Mouse (Mus musculus): ENCODE measurements around the gene Gm44579. TPM values are rescaled to one million over a fixed set of nuclear protein-coding genes. Genes with fewer than 3 reads are reported as not detected.

The Gm44579 gene
- polyA plus RNA-seq, 1 experiment from 2014 or later, result not detected

DNA sequence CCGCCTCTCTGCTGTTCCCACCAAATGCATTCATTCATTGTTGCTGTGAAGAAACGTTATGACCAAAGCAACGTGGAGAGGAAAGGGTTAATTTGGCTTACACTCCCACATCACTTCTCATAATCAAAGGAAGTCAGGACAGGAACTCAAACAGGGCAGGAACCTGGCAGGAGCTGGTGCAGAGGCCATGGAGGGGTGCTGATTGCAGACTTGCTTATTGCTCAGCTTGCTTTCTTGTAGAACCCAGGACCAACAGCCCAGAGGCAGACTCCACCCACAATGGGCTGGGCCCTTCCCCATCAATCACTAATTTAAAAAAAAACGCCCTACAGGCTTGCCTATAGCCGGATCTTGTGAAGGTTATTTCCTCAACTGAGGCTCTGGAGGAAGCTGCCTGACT is 6.6 kb downstream of the Gm44579 start:
- Histone ChIP-seq H3K9ac (ENCODE audit: low read depth, low read length) (no peak overlapping the region), H3K9me3 (ENCODE audit: control insufficient read depth, low read length) (no peaks in the 10 kb centered on the region), H3K27ac (ENCODE audit: low read depth, low read length) (no peak overlapping the region), H3K4me2 (replicated peaks; ENCODE audit: low read depth, low read length) (no peak overlapping the region), H3K27me3 (ENCODE audit: control insufficient read depth, insufficient read depth, low read length) (no peaks in the 10 kb centered on the region), H3K36me3 (ENCODE audit: control insufficient read depth, insufficient read depth, low read length) (no peaks in the 10 kb centered on the region), H3K4me3 (ENCODE audit: low read length) (no peak overlapping the region), H3K4me1 (ENCODE audit: control insufficient read depth, insufficient read depth, low read length) (no peaks in the 10 kb centered on the region)
- 69% methylated on average over 5 of the region's 5 CpGs for WGBS
- no peak for ATAC-seq (ENCODE audit: low FRiP score, low TSS enrichment)

DNA sequence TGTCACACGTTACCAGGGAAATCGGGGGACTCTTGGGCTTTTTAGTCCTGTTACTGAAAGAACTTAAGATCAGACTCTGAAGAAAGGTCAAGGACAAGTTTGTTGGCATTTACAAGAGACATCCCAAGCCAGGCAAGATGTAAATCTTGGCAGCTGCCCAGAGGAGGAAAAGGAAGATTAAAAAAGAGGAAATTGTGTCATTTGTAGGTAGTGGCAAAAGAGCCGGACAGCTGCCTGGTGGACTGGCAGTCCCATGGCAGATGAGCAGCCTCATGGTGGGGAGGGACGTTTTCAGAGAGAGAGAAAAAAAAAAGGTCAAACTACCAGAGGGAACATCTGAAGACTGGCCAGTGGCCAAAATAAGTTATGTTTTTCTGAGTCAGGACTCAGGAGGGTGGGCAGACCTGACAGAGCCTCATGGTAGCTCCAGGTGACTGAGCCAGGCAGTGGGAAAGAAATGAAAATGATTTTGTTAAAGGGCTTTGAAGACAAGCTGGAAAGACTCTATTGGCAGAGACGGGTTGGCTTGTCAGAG is 7.4 kb downstream of the Gm44579 start:
- no peak overlapping the region for H3K27ac ChIP-seq (ENCODE audit: low read depth, low read length)
- H3K36me3 ChIP-seq (ENCODE audit: control insufficient read depth, insufficient read depth, low read length), result no peaks in the 10 kb centered on the region
- H3K27me3 ChIP-seq (ENCODE audit: control insufficient read depth, insufficient read depth, low read length), result no peaks in the 10 kb centered on the region
- no peaks in the 10 kb centered on the region for H3K4me1 ChIP-seq (ENCODE audit: control insufficient read depth, insufficient read depth, low read length)
- ATAC-seq (ENCODE audit: low FRiP score, low TSS enrichment), result no peak
- 69% methylated on average over 5 of the region's 5 CpGs for WGBS
- H3K9me3 ChIP-seq (ENCODE audit: control insufficient read depth, low read length), result no peaks in the 10 kb centered on the region
- H3K9ac ChIP-seq (ENCODE audit: low read depth, low read length), result no peak overlapping the region
- no peak overlapping the region for H3K4me3 ChIP-seq (ENCODE audit: low read length)
- no peak overlapping the region for H3K4me2 ChIP-seq (replicated peaks; ENCODE audit: low read depth, low read length)

DNA sequence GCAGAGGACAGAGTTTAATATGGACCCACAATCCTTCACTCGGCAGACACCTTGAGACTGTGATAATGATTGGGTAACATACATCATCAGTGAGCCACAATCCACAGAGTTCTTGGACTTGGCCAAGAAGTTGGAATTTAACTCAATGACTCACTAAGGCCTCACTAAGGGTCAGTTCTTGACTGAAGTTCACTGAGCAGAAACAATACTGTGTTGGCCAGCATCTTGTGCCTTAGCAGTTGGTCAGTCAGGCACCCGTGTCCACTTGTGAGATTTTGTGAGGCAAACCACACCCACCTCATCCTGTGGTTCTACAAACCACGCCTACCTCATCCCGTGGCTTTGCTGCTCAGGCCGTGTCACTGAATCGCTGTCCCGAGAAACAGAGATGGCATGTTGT is 11.1 kb downstream of the Gm44579 start:
- 69% methylated on average over 7 of the region's 7 CpGs for WGBS
- no peak overlapping the region for H3K4me2 ChIP-seq (replicated peaks; ENCODE audit: low read depth, low read length)
- no peak overlapping the region for H3K4me3 ChIP-seq (ENCODE audit: low read length)
- H3K9ac ChIP-seq (ENCODE audit: low read depth, low read length), result no peak overlapping the region
- no peaks in the 10 kb centered on the region for H3K27me3 ChIP-seq (ENCODE audit: control insufficient read depth, insufficient read depth, low read length)
- no peaks in the 10 kb centered on the region for H3K9me3 ChIP-seq (ENCODE audit: control insufficient read depth, low read length)
- no peak for ATAC-seq (ENCODE audit: low FRiP score, low TSS enrichment)
- H3K36me3 ChIP-seq (ENCODE audit: control insufficient read depth, insufficient read depth, low read length), result no peaks in the 10 kb centered on the region
- H3K4me1 ChIP-seq (ENCODE audit: control insufficient read depth, insufficient read depth, low read length), result no peaks in the 10 kb centered on the region
- no peak overlapping the region for H3K27ac ChIP-seq (ENCODE audit: low read depth, low read length)

DNA sequence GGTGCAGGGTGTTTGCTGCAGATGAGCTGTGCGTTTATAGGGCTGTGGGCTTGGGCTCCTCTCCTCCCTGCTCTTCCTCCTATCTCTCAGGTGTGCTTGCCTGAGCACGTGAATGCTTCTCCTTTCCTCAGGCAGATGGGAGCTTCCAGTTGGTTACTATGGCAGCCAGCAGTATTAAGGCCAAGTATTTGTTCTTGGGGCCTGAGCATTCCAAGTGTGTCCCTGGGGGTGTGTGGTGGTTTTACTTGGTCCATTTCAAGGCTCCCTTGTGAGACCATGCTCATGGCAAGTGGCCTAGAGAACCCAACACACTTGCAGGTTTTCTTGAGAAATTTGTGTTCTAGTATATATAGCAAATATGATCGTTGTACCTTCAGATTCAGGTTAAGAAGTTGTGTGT is 25.3 kb downstream of the Gm44579 start, which contains the start of gene Olfr288:
Gene Olfr288, minus strand, starts transcription at position 101 of the 400 bp plus-strand sequence.
- H3K27ac ChIP-seq (ENCODE audit: low read depth, low read length), result no peak within 1 kb of the TSS
- ATAC-seq (ENCODE audit: low FRiP score, low TSS enrichment), result no peak
- no peak within 1 kb of the TSS for H3K9ac ChIP-seq (ENCODE audit: low read depth, low read length)
- H3K4me3 ChIP-seq (ENCODE audit: low read length), result no peak within 1 kb of the TSS
- H3K27me3 ChIP-seq (ENCODE audit: control insufficient read depth, insufficient read depth, low read length), result no peaks in the 10 kb centered on the region
- H3K9me3 ChIP-seq (ENCODE audit: control insufficient read depth, low read length), result no peaks in the 10 kb centered on the region
- no peak within 1 kb of the TSS for H3K4me2 ChIP-seq (replicated peaks; ENCODE audit: low read depth, low read length)
- no peaks in the 10 kb centered on the region for H3K36me3 ChIP-seq (ENCODE audit: control insufficient read depth, insufficient read depth, low read length)
- no peaks in the 10 kb centered on the region for H3K4me1 ChIP-seq (ENCODE audit: control insufficient read depth, insufficient read depth, low read length)
- 62% methylated on average over 3 of the region's 3 CpGs for WGBS

DNA sequence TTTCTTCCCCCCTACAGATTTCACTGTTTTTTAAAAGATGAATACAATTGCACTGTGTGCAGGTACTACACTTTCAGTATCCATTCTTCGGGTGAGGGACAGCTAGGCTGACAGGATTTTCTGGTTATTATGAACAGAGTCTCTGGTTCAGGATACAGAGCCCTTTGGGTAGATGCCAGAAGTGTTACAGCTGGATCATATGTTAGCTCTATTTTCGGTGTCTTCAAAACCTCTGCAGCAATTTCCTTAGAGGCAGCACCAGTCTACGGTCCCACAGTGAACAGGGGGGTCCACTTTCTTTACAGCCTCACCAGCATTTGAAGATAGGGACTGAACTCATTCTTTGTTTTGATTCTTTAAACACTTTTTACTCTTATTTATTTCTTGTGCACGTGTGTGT is 36.3 kb downstream of the Gm44579 start:
- Histone ChIP-seq H3K27me3 (ENCODE audit: control insufficient read depth, insufficient read depth, low read length) (no peaks in the 10 kb centered on the region), H3K4me3 (ENCODE audit: low read length) (no peak overlapping the region), H3K9me3 (ENCODE audit: control insufficient read depth, low read length) (no peaks in the 10 kb centered on the region), H3K4me1 (ENCODE audit: control insufficient read depth, insufficient read depth, low read length) (peaks cover 9% of the 10 kb centered on the region; the same call in 1 of the 2 replicates), H3K4me2 (replicated peaks; ENCODE audit: low read depth, low read length) (no peak overlapping the region), H3K27ac (ENCODE audit: low read depth, low read length) (no peak overlapping the region), H3K9ac (ENCODE audit: low read depth, low read length) (no peak overlapping the region), H3K36me3 (ENCODE audit: control insufficient read depth, insufficient read depth, low read length) (no peaks in the 10 kb centered on the region)
- no peak for ATAC-seq (ENCODE audit: low FRiP score, low TSS enrichment)
- 66% methylated on average over 4 of the region's 4 CpGs for WGBS

DNA sequence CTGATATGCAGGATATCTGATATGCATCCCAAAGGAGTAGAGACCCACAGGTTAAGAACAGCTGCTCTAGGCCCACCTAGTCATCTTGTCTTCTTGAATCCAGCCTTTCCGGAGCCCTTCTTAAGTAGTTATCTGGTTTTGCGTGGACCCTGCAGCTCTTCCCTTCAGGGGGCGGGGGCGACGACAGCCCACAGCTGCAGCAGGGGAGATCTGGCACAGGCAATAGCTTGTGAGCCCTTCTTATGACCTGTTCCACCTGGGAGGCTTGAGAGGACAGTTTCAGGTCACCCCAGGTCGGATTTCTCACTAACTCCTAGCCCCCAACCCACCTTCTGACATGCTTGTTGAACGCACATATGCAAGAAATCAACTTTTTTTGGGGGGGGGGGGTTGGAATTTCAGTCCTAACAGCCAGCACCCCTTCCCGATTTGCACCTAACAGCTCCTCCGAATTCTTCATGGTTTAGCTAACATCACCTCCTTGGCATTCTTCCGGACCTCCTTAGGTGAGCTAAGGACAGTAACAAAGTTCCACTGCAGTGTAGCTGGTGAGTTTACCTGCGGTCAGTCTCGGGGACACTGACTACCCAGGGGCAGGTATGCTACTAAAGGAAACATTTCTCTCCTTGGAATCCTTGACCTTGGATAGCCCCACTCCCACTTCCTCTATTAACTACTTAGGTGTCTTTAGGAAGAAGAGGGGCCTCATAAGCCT is 38.8 kb downstream of the Gm44579 start:
- Histone ChIP-seq H3K27me3 (ENCODE audit: control insufficient read depth, insufficient read depth, low read length) (no peaks in the 10 kb centered on the region), H3K27ac (ENCODE audit: low read depth, low read length) (peak overlapping the region; percentile 47; the same call in 1 of the 2 replicates), H3K4me3 (ENCODE audit: low read length) (no peak overlapping the region), H3K9me3 (ENCODE audit: control insufficient read depth, low read length) (no peaks in the 10 kb centered on the region), H3K36me3 (ENCODE audit: control insufficient read depth, insufficient read depth, low read length) (no peaks in the 10 kb centered on the region), H3K4me2 (replicated peaks; ENCODE audit: low read depth, low read length) (no peak overlapping the region), H3K4me1 (ENCODE audit: control insufficient read depth, insufficient read depth, low read length) (peaks cover 9% of the 10 kb centered on the region; the same call in 1 of the 2 replicates), H3K9ac (ENCODE audit: low read depth, low read length) (no peak overlapping the region)
- WGBS, result 48% methylated on average over 12 of the region's 12 CpGs
- no peak for ATAC-seq (ENCODE audit: low FRiP score, low TSS enrichment)

DNA sequence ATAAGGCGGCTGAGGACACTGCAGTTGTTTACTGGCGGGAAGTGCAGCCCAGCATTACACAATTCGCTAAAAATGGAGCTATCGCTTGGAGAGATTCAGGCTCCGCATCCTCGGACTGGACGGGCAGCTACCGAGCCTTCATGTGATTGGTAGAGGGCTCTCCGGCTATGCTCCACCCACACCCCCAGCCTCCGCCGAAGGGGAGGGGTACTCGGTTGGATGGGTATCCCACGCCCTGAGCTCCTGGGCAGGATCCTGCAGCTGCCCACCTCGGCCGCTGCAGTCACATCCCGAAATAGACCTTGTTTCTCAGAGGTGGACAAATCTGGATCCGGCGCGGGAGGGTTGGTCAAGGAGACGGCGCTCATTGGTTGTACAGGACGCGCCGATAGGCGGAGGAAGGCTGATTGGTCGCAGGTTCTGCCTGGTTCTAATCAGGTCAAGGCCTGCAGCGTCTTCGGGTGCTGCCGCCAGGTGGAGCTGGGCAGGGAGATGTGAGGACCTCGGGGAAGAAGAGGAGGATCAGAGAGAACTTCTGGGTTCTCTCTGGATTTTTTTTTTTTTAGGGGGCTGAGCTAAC is 39.6 kb downstream of the Gm44579 start:
- peak overlapping the region; percentile 42 for H3K9ac ChIP-seq (ENCODE audit: low read depth, low read length)
- peaks cover 9% of the 10 kb centered on the region; the same call in 1 of the 2 replicates for H3K4me1 ChIP-seq (ENCODE audit: control insufficient read depth, insufficient read depth, low read length)

DNA sequence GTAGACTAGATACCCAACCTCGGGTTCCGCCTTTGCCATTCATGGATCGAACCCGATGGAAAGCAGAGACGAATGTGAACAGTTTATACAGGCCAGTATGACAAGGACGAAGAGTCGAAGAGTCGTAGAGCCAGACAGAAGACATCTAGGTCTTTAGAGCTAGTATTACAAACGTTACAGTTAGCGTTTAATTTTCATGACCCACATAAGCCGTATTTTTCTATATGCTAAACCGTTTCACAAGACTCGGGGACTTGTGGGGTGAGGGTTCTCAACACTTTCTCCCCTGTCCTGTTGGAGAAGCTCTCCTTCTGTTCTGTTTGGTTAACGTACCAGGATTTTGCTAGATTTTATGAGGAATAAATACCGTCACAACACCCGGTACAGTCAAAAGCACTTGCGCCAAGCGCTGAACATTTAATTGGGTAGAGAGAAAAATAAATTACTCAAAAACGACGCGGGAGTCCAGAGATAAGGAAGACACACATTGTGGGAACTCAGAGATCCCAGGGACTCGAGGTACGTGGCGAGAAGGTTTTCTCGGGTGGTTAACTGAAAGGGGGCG is 40.1 kb downstream of the Gm44579 start:
- Histone ChIP-seq H3K27me3 (ENCODE audit: control insufficient read depth, insufficient read depth, low read length) (no peaks in the 10 kb centered on the region), H3K9me3 (ENCODE audit: control insufficient read depth, low read length) (no peaks in the 10 kb centered on the region), H3K36me3 (ENCODE audit: control insufficient read depth, insufficient read depth, low read length) (no peaks in the 10 kb centered on the region), H3K27ac (ENCODE audit: low read depth, low read length) (peak overlapping the region; percentile 66; the same call in 1 of the 2 replicates), H3K9ac (ENCODE audit: low read depth, low read length) (peak overlapping the region; percentile 42), H3K4me1 (ENCODE audit: control insufficient read depth, insufficient read depth, low read length) (peaks cover 9% of the 10 kb centered on the region; the same call in 1 of the 2 replicates), H3K4me2 (replicated peaks; ENCODE audit: low read depth, low read length) (peak overlapping the region; percentile 73), H3K4me3 (ENCODE audit: low read length) (peak overlapping the region; percentile 47)
- WGBS, result 6% methylated on average over 26 of the region's 26 CpGs
- ATAC-seq (ENCODE audit: low FRiP score, low TSS enrichment), result 0 out of 2 replicates have a peak, but pooled peaks have one; percentile 2

More for the DNA sequence above, 39.6 kb downstream of the Gm44579 start:
- Histone ChIP-seq H3K4me2 (replicated peaks; ENCODE audit: low read depth, low read length) (peak overlapping the region; percentile 73), H3K4me3 (ENCODE audit: low read length) (peak overlapping the region; percentile 47), H3K9me3 (ENCODE audit: control insufficient read depth, low read length) (no peaks in the 10 kb centered on the region), H3K27ac (ENCODE audit: low read depth, low read length) (peak overlapping the region; percentile 66; the same call in 1 of the 2 replicates), H3K27me3 (ENCODE audit: control insufficient read depth, insufficient read depth, low read length) (no peaks in the 10 kb centered on the region), H3K36me3 (ENCODE audit: control insufficient read depth, insufficient read depth, low read length) (no peaks in the 10 kb centered on the region)
- whole genome bisulfite sequencing, result under 1% methylated on average over 30 of the region's 30 CpGs
- ATAC-seq (ENCODE audit: low FRiP score, low TSS enrichment), result peak; percentile 98

DNA sequence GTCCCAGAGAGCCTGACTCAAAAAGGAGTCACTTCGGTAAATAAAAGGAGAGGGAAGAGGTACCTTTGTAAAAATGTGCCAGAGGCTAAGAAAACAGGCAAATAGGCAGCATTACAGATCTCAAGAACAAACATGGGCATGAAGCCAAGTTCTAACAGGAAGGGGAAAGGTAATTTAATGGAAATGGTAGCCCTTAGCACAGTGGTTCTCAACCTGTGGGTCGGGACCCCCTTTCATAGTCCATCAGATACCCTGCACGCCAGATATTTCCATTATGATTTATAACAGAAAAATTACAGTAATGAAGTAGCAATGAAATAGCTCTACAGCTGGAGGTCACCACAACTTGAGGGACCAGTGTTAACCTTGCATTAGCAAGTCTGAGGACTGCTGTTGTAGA is 43.5 kb downstream of the Gm44579 start:
- no peak for ATAC-seq (ENCODE audit: low FRiP score, low TSS enrichment)
- Histone ChIP-seq H3K9me3 (ENCODE audit: control insufficient read depth, low read length) (no peaks in the 10 kb centered on the region), H3K4me3 (ENCODE audit: low read length) (no peak overlapping the region), H3K4me2 (replicated peaks; ENCODE audit: low read depth, low read length) (no peak overlapping the region), H3K27me3 (ENCODE audit: control insufficient read depth, insufficient read depth, low read length) (no peaks in the 10 kb centered on the region), H3K9ac (ENCODE audit: low read depth, low read length) (no peak overlapping the region), H3K36me3 (ENCODE audit: control insufficient read depth, insufficient read depth, low read length) (no peaks in the 10 kb centered on the region), H3K4me1 (ENCODE audit: control insufficient read depth, insufficient read depth, low read length) (peaks cover 7% of the 10 kb centered on the region; the same call in 1 of the 2 replicates), H3K27ac (ENCODE audit: low read depth, low read length) (no peak overlapping the region)
- 50% methylated on average over 3 of the region's 3 CpGs for whole genome bisulfite sequencing
